Mouse (Mus musculus): ENCODE measurements around the gene Akap12.

GRCm38 (mm10) chr10:4364618-4365017, 98.4 kb downstream of the Akap12 start:
- TF ChIP-seq CTCF (IDR thresholded peaks at IDR 0.05; ENCODE audit: insufficient read depth, low read depth, low read length) (no peak), POLR2A (IDR thresholded peaks at IDR 0.05; ENCODE audit: insufficient read depth, low read depth, low read length) (no peak)

Data from olfactory bulb, adult 2 months (tissue).